Mouse (Mus musculus) stomach, embryonic 16.5 days (tissue): ENCODE data around the gene Slc44a3. TPM values are rescaled to one million over a fixed set of nuclear protein-coding genes. Genes with fewer than 3 reads are reported as not detected.
A peak's percentile ranks its signal among the peaks of the same experiment; 100 is the strongest.

Experiments used
- ATAC-seq: fragments of 200-750 bp; cut with Nextera tagmentation; 2 replicates; pipeline ENCODE4 v1.8.0; 2017; ENCODE audit warnings: moderate number of reproducible peaks, moderate TSS enrichment; ENCODE audit not compliant: insufficient read depth, low FRiP score
- H3K27ac ChIP-seq: fragments of 300-500 bp; sonication (generic); 2 replicates; pipeline ENCODE4 v1.5.1; 2014; ENCODE audit warnings: low read length
- H3K27me3 ChIP-seq: fragments of 300-500 bp; sonication (generic); 2 replicates; pipeline ENCODE4 v1.6.1; 2014; ENCODE audit warnings: low read length, control low read depth, mixed read lengths; ENCODE audit not compliant: control insufficient read depth, insufficient read depth
- H3K36me3 ChIP-seq: fragments of 300-500 bp; sonication (generic); 2 replicates; pipeline ENCODE4 v1.6.1; 2014; ENCODE audit warnings: low read length; ENCODE audit not compliant: control insufficient read depth, insufficient read depth
- H3K4me1 ChIP-seq: fragments of 300-500 bp; sonication (generic); 2 replicates; pipeline ENCODE4 v1.6.1; 2014; ENCODE audit warnings: low read length, control low read depth, mixed read lengths; ENCODE audit not compliant: control insufficient read depth, insufficient read depth
- H3K4me2 ChIP-seq: fragments of 300-500 bp; sonication (generic); 2 replicates; pipeline ENCODE4 v1.6.1; 2014; ENCODE audit warnings: low read depth, low read length, mixed read lengths
- H3K4me3 ChIP-seq: fragments of 300-500 bp; sonication (generic); replicated peaks from 2 replicates; pipeline ENCODE4 v1.5.1; 2014; ENCODE audit warnings: mild to moderate bottlenecking, low read length
- H3K9ac ChIP-seq: fragments of 300-500 bp; sonication (generic); 2 replicates; pipeline ENCODE4 v1.6.1; 2014; ENCODE audit warnings: low read length
- H3K9me3 ChIP-seq: fragments of 300-500 bp; sonication (generic); replicated peaks from 2 replicates; pipeline ENCODE4 v1.6.1; 2016; ENCODE audit warnings: low read length, control low read depth; ENCODE audit not compliant: control insufficient read depth
- WGBS: fragments of 180-500 bp; shearing (Covaris S2); extraction: QIAGEN DNeasy Blood & Tissue Kit; methylation state at CpG from one replicate; pipeline ENCODE4 v1.1.7; 2014; 5-methylcytosine and 5-hydroxymethylcytosine counted together
- polyA plus RNA-seq: library from polyadenylated mRNA; unstranded; fragments of >200 nt; fragmentation: Nextera tagmentation; extraction: Ambion mirVana; gene quantifications from 2 replicates; pipeline ENCODE4 v1.2.1, GENCODE M21; 2015

Slc44a3 gene
- 41.5 and 49.4 TPM in 2 replicates for polyA plus RNA-seq

DNA sequence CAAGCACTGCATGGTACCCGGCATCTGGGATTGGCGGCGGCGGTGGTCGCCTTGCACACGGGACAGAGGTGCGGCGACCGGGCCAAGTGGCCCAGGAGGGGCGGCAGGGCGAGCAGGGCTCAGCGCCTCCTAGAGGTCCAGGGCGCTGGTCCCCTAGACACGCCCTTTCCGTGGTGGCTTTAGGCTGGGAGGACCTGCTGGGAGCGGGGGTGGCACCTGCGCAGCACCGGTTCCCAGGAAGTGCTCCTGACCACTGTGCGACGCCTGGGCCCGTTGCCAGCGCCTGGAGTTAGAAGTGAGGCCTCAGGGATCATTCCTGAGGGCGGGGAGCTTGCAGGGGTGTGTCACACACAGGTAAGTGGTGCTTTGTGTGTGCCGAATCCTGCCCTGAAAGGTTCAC is at the start of gene Slc44a3:
Gene Slc44a3 (minus strand): TSS at position 229 of the 400 bp plus-strand sequence.
- H3K9ac ChIP-seq = peak within 1 kb of the TSS; percentile 76
- WGBS = 6% methylated on average over 24 of the region's 24 CpGs
- ATAC-seq = peak; percentile 89
- peaks cover 26% of the 10 kb centered on the region for H3K4me1 ChIP-seq
- no peaks in the 10 kb centered on the region for H3K9me3 ChIP-seq
- H3K27me3 ChIP-seq = no peaks in the 10 kb centered on the region
- peak within 1 kb of the TSS; percentile 55 for H3K4me2 ChIP-seq
- no peaks in the 10 kb centered on the region for H3K36me3 ChIP-seq
- H3K4me3 ChIP-seq = peak within 1 kb of the TSS; percentile 50
- peak within 1 kb of the TSS; percentile 95 for H3K27ac ChIP-seq

DNA sequence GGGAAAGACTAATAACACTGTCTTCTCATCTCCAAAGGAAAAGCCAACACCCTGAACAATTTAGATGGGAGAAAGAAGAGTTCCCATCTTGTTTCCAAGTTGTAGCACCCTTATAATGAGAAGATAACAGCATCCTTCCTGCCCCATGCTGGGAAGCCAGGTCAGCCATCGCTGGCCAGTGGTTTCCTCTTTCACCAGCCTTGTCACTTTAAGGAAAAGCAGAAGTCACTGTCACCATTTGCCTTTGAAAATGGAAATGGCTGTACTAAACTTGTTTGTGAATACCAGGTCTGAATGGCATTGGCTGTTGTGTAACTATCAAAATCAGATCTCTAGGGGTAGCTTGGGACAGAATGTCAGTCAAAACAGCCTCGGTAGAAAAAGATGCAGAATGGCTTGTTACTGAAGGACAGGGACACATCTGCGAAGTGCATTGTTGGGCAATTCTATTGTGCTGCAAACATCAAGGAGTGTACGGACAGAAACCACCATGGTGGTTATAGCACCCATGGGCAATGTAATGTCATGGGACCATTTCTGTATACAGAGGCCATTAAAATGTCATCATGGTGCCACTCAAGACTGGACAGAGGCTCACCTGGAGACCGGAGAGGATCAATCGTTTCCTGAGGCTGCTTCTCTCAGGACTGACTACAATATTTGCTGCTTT is 47.8 kb upstream of the Slc44a3 start:
- no peak for ATAC-seq
- no peaks in the 10 kb centered on the region for H3K27me3 ChIP-seq
- no peak overlapping the region for H3K9ac ChIP-seq
- H3K4me2 ChIP-seq = no peak overlapping the region
- H3K36me3 ChIP-seq = no peaks in the 10 kb centered on the region
- H3K9me3 ChIP-seq = no peaks in the 10 kb centered on the region
- H3K4me3 ChIP-seq = no peak overlapping the region
- no peak overlapping the region for H3K27ac ChIP-seq
- 83% methylated on average over 6 of the region's 6 CpGs for WGBS
- peaks cover 20% of the 10 kb centered on the region for H3K4me1 ChIP-seq

GRCm38 (mm10) chr3:121579402-121579801 is 47.2 kb upstream of the Slc44a3 start:
- no peak overlapping the region for H3K4me3 ChIP-seq
- H3K9me3 ChIP-seq = no peaks in the 10 kb centered on the region
- no peak overlapping the region for H3K4me2 ChIP-seq
- no peaks in the 10 kb centered on the region for H3K36me3 ChIP-seq
- peaks cover 13% of the 10 kb centered on the region for H3K4me1 ChIP-seq
- H3K27ac ChIP-seq = no peak overlapping the region
- no peak overlapping the region for H3K9ac ChIP-seq
- WGBS = 83% methylated on average over 5 of the region's 5 CpGs
- no peaks in the 10 kb centered on the region for H3K27me3 ChIP-seq
- no peak for ATAC-seq

DNA sequence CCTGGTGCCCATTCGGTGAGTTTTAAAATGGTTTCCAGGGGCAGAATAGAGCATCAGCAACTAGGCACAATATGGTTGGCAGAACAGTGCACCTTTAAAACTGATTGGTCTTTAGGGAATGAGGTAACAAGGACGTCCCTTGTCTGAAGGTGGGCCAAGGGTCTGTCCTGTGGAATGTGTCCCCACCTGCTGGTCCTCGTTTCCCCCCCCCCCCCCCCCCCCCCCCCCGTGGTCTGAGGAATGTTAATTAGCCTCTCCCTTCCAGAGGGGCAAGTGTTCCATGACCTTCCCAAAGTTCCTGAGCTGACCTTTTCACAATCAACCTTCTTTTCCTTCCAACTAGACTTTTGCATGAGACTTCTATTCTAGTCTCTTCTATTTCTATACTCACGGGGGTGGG is 46.5 kb upstream of the Slc44a3 start:
- no peak for ATAC-seq
- Histone ChIP-seq H3K27ac (no peak overlapping the region), H3K27me3 (no peaks in the 10 kb centered on the region), H3K4me2 (no peak overlapping the region), H3K4me1 (peaks cover 11% of the 10 kb centered on the region), H3K4me3 (no peak overlapping the region), H3K9ac (no peak overlapping the region), H3K9me3 (no peaks in the 10 kb centered on the region), H3K36me3 (no peaks in the 10 kb centered on the region)
- 61% methylated on average over 4 of the region's 5 CpGs for WGBS

- H3K4me3 ChIP-seq = no peak overlapping the region
- H3K4me1 ChIP-seq = peaks cover 11% of the 10 kb centered on the region
- peak overlapping the region; percentile 85 for H3K27ac ChIP-seq
- no peaks in the 10 kb centered on the region for H3K27me3 ChIP-seq
- H3K9ac ChIP-seq = no peak overlapping the region
- no peak overlapping the region for H3K4me2 ChIP-seq
- ATAC-seq = no peak
- H3K9me3 ChIP-seq = no peaks in the 10 kb centered on the region
- WGBS = 74% methylated on average over 5 of the region's 5 CpGs
- no peaks in the 10 kb centered on the region for H3K36me3 ChIP-seq
These were observed 45.4 kb upstream of the Slc44a3 start for GRCm38 (mm10) chr3:121577641-121578040.

- no peaks in the 10 kb centered on the region for H3K9me3 ChIP-seq
- H3K27ac ChIP-seq = peak overlapping the region; percentile 85
- H3K4me3 ChIP-seq = no peak overlapping the region
- H3K27me3 ChIP-seq = no peaks in the 10 kb centered on the region
- H3K36me3 ChIP-seq = no peaks in the 10 kb centered on the region
- ATAC-seq = peak; percentile 82
- 16% methylated on average over 10 of the region's 10 CpGs for WGBS
- H3K9ac ChIP-seq = no peak overlapping the region
- H3K4me1 ChIP-seq = peaks cover 11% of the 10 kb centered on the region
- no peak overlapping the region for H3K4me2 ChIP-seq
These were observed 44.9 kb upstream of the Slc44a3 start for GRCm38 (mm10) chr3:121577032-121577591.

DNA sequence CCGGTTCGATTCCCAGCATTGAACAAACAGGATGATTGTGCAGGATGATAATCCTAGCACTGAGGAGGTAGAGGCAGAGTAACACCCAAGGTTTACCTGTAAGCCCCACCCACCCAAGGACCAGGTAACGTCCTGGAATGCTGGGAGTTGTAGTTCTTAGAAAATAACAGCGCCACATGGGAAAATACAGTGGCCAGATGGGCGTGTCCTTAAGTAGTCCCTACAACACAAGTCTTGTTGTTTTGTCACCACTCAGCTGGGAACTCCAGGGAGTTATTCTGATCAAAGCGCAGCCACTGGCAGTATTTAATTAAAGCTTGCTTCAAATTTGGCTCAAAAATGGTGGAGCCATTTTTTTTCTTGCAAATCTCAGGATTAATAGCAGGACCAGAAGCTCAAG is 44.2 kb upstream of the Slc44a3 start:
- Histone ChIP-seq H3K4me3 (no peak overlapping the region), H3K4me1 (peaks cover 11% of the 10 kb centered on the region), H3K9me3 (no peaks in the 10 kb centered on the region), H3K27ac (no peak overlapping the region), H3K9ac (no peak overlapping the region), H3K36me3 (no peaks in the 10 kb centered on the region), H3K27me3 (no peaks in the 10 kb centered on the region), H3K4me2 (no peak overlapping the region)
- no peak for ATAC-seq
- WGBS = 69% methylated on average over 6 of the region's 6 CpGs

DNA sequence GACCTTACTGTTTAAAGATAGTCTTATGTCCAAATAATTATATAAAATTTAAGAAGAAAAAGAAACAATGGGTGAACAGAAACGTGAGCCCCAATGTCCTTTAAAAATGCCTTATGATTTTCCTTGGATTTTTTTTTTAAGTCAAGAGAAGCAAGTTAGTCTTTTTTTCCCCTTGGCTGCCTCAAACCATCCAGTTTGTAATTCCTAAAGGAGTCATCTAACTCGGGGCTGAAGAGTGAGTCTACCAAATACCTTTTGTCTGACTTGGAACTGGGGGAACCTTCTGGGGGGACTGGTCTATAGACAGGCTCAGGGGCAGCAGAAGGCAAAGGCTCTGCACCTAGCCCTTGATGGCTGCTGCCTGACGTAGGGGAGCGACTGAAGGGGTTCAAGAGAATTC is 42.2 kb upstream of the Slc44a3 start:
- Histone ChIP-seq H3K4me3 (no peak overlapping the region), H3K4me1 (peaks cover 11% of the 10 kb centered on the region), H3K27ac (no peak overlapping the region), H3K4me2 (no peak overlapping the region), H3K9me3 (no peaks in the 10 kb centered on the region), H3K9ac (no peak overlapping the region), H3K36me3 (no peaks in the 10 kb centered on the region), H3K27me3 (no peaks in the 10 kb centered on the region)
- ATAC-seq = no peak
- 77% methylated on average over 4 of the region's 4 CpGs for WGBS

- no peaks in the 10 kb centered on the region for H3K36me3 ChIP-seq
- no peaks in the 10 kb centered on the region for H3K9me3 ChIP-seq
- ATAC-seq = no peak
- WGBS = 69% methylated on average over 7 of the region's 7 CpGs
- H3K27ac ChIP-seq = no peak overlapping the region
- H3K4me3 ChIP-seq = no peak overlapping the region
- H3K4me1 ChIP-seq = peaks cover 11% of the 10 kb centered on the region
- no peak overlapping the region for H3K4me2 ChIP-seq
- no peak overlapping the region for H3K9ac ChIP-seq
- H3K27me3 ChIP-seq = no peaks in the 10 kb centered on the region
These were observed 41.7 kb upstream of the Slc44a3 start for GRCm38 (mm10) chr3:121573858-121574257.
